Mouse (Mus musculus): ENCODE measurements around the gene Inpp5a.

DNA sequence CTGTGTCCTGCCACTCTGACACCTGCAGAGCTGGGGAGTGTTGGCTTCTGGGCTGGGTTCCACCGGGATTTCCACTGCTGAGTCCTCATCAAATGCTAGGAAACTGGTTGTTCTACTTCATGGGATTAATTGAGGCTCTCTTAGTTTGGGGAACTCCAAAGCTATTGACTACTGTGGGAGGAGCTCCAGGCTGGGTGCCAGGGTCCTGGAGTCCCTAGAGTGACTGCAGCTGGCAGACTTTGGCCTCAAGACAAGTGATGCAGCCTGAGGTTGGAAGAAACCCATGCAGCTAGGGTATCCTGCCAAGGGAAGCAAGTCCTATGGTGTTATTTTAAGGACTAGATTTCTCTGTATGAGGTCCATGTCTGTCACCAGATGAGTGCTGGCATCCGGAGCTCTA is 149.6 kb downstream of the Inpp5a start:
- no peak for TF ChIP-seq POLR2A (IDR thresholded peaks at IDR 0.05; ENCODE audit: borderline replicate concordance, extremely low read depth, insufficient read depth, insufficient read length, poor library complexity, severe bottlenecking)
- no peak for TF ChIP-seq CTCF (IDR thresholded peaks at IDR 0.05; ENCODE audit: borderline replicate concordance, extremely low read depth, insufficient read depth, insufficient read length)

Measured in brain, embryonic 14.5 days (tissue).